Mouse (Mus musculus): ENCODE data around the gene Plxna4.

Gene Plxna4

GRCm38 (mm10) chr6:32179346-32180011 is 408.5 kb downstream of the Plxna4 start:
- no peak for DNase-seq (ENCODE audit: low spot score in 2 of 2)

DNA sequence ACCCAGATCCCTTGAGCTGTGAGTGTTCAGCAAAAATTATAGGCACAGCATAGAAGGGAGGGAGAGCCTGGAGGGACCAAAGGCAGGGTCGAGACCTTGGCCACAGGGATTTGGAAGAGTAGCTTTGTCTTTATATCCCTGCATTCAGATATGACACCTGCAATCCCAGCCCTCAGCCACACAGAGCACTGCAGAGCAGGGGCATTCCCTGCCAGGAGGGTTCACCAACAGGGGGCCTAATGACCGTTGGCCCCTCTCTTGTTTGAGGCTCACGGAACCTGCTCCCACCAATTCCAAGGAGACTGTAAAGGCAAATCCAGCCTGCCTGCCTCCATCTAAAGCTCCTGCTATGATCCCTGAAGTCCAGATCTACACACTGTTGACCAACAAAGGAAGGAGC is 410.1 kb downstream of the Plxna4 start:
- DNase-seq (ENCODE audit: low spot score in 2 of 2), result no peak

DNA sequence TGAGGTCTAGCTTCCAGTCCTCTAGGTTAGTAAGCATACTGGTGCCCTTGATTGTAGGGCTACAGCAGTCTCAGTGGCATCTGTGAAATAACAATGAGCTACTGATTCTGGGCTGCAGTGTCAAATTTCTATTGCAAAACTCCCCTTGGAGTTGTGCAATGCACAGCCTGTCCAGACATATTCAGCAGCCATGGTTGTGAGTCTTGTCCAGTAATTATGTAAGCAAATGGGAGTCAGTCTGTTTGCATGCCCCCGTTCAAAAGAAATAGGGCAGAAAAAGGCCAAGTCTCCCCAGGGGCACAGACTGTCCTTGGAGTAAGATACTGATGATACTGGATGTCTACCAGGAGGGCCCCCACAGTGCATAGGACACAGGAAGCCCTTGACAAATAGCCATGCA is 420.3 kb downstream of the Plxna4 start:
- no peak for DNase-seq (ENCODE audit: low spot score in 2 of 2)

GRCm38 (mm10) chr6:32160370-32160769 is 427.6 kb downstream of the Plxna4 start:
- no peak for DNase-seq (ENCODE audit: low spot score in 2 of 2)

DNA sequence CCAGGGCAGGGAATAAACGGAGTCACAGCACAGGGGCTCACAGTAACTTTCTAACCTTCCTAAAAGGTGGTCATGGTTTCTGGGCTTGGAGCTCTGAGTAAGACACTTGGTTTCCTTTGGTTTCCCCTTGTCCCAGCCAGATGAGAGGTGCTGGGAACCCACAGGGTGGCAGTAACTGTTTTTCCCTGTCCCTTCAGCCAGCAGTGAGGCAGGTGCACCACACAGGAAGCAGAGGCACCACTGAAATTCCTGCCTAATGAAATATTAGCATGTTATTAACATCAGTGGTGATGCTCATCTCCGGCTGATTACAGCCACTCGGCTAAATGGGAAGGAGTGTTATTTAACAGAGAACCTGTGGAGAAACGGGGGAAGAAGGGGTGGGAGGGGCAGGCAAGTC is 428.1 kb downstream of the Plxna4 start:
- no peak for DNase-seq (ENCODE audit: low spot score in 2 of 2)

GRCm38 (mm10) chr6:32158347-32158746 is 429.6 kb downstream of the Plxna4 start:
- peak in 1 of 2 experiments; percentile 1 for DNase-seq (ENCODE audit: low spot score in 2 of 2)

GRCm38 (mm10) chr6:32153170-32153569 is 434.8 kb downstream of the Plxna4 start:
- DNase-seq (ENCODE audit: low spot score in 2 of 2), result no peak

DNA sequence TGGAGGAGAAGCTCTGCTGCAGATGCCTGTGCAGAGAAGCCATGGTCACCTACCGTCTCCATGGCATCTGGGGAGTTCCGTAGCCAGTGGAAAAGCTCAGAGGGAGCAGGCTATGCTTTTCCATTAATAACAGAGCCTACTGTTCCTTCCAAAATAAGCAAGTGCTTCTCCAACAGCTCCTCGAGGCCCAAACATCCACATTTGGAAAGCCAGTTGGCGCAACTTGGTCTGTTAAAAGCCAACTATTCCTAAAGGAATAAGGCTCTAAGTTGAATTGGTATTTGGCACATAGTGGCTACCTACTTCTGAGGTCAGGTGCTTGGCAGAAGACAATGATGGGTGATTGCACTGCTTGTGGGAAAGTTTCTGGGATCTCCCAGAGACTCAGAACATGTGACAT is 437.2 kb downstream of the Plxna4 start:
- DNase-seq (ENCODE audit: low spot score in 2 of 2), result no peak

DNA sequence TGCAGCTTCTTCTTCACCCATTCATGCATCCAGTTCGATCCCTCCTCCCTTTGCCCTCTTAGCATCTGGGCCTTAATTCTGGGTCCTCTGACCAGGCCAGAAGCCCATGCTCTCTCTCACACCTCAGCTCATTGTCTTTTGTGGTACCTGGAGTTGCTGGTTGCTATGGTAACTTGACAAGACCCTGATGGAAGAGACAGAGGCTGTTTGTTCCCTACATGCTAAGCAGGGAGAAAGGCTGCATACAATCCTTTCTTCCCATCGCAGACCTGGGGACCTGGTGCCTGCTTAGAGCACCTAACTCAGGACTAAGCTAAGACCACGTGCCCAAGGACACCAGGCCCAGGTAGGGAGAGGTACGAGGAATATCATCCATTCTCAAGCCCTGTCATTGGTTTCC is 443.2 kb downstream of the Plxna4 start:
- no peak for DNase-seq (ENCODE audit: low spot score in 2 of 2)

GRCm38 (mm10) chr6:32139537-32139936 is 448.5 kb downstream of the Plxna4 start:
- DNase-seq (ENCODE audit: low spot score in 2 of 2), result no peak

GRCm38 (mm10) chr6:32126914-32127313 is 461.1 kb downstream of the Plxna4 start:
- DNase-seq (ENCODE audit: low spot score in 2 of 2), result no peak

GRCm38 (mm10) chr6:32122584-32123265 is 465.3 kb downstream of the Plxna4 start:
- DNase-seq (ENCODE audit: low spot score in 2 of 2), result no peak

- DNase-seq (ENCODE audit: low spot score in 2 of 2), result no peak
Observed at GRCm38 (mm10) chr6:32120931-32121330, 467.1 kb downstream of the Plxna4 start.

DNA sequence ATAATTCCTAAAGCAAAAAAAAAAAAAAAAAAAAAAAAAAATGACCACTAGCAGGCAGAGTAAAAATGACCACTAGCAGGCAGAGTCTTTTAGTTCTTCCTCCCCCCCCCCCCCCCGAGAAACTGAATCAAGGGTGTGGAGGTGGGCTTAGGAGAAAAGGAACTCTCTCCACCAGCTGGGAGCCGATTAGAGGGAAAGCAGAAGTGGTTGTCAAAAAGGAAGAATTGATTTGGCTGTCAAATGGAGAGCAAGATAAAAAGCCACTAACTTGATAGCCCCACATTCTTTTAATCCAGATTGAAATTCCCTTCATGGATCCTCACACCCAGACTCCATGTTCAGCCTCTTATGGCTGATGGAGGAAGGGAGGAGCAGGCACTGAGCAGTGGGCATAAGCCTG is 478.8 kb downstream of the Plxna4 start:
- DNase-seq (ENCODE audit: low spot score in 2 of 2), result no peak

DNA sequence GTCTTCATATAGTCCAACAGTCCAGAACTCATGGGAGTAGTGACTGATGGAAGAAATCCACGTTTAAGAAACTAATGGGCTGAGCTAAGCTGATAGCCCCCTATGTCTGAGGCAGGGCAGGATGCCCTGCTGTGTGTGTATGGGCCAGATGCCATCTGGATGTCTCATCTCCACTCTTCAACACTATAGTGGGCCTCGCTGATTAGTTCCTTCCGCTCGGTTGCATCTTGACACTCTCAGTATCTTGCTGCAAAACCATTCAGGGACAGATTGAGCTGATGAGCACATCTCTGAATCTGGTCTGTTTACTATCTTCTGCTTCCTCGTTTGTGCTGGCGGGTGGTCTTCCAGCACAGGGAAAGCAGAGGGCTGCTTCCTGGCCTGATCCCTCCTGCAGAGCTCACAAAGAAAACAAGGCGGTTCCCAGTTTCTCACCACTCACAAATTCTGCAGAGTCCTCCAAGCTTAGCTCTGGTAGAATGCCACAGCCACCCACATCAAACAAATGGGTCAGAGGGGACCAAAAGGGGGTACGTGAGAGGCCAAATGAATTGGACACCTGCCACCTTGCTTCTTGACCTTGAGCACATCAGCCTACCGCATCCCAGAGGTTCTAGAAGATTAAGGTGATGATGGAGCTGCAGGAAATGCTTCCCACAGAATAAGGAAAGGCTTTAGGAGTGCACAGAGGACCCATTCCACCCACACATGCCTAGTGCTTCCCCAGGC is 482.3 kb downstream of the Plxna4 start:
- peak in 1 of 2 experiments; percentile 47 for DNase-seq (ENCODE audit: low spot score in 2 of 2)
